Mouse (Mus musculus) G1E (cell line): Measurements from ENCODE around the gene Adgrb3.

Source experiments
- CTCF ChIP-seq: IDR thresholded peaks from 2 replicates; pipeline ENCODE4 v1.5.1; 2012; ENCODE audit warnings: low read depth, low read length, inconsistent platforms, mixed read lengths
- GATA1 ChIP-seq: IDR thresholded peaks from 2 replicates; pipeline ENCODE4 v1.6.1; 2012; ENCODE audit warnings: borderline replicate concordance, low read length, inconsistent platforms, mixed read lengths
- POLR2AphosphoS5 ChIP-seq: IDR thresholded peaks from 2 replicates; pipeline ENCODE4 v1.6.1; 2012; ENCODE audit warnings: low read depth, low read length, inconsistent platforms; ENCODE audit not compliant: insufficient replicate concordance
- TAL1 ChIP-seq: conservative IDR thresholded peaks from 2 replicates; pipeline ENCODE4 v1.6.1; 2012; ENCODE audit warnings: low read depth, low read length, inconsistent platforms, mixed read lengths

- no peak for TF ChIP-seq CTCF
- no peak for TF ChIP-seq GATA1
- TF ChIP-seq TAL1 = no peak
- TF ChIP-seq POLR2AphosphoS5 = no peak
Measured at GRCm38 (mm10) chr1:25491503-25491902, 338.0 kb downstream of the Adgrb3 start.
